Mouse (Mus musculus): ENCODE measurements around the gene Spata4. TPM values are rescaled to one million over a fixed set of nuclear protein-coding genes. Genes with fewer than 3 reads are reported as not detected.

The Spata4 gene
- not detected in 2 replicates for polyA plus RNA-seq (2015; fragmentation: Nextera tagmentation; extraction: Ambion mirVana)

DNA sequence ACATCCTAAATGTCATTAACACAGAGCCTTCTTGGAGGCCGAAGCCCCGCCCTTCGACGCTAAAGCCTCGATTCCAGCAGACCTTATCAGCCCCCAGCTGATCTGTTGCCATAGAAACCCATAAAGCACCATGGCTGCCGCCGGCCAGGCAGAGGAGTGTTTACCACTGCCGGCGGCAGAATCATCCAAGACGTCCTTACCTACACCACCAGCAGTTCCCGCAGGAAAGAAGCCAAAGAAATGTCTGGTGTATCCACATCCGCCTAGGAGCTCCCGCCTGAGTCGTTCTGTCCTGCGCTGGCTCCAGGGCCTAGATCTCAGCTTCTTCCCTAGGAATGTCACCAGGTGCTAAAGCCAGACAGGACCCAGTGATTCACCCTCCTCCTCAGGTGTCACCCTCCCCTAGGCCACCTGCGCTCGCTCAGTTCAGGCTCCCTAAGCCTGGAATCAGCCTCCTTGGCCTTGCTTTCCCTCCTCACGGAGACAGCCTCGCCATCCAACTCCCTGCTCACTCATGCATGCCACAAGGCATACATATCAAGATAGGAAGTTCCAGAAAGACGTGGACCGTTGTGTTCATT lies at the start of gene Spata4:
Gene Spata4 (plus strand): TSS at position 111 of the 581 bp plus-strand sequence.
- Histone ChIP-seq H3K4me1 (ENCODE audit: insufficient read depth, low read depth, low read length) (no peaks in the 10 kb centered on the region), H3K4me3 (ENCODE audit: low read depth, low read length) (0 out of 2 replicates have a peak within 1 kb of the TSS, but pooled peaks have one; percentile 8), H3K9me3 (ENCODE audit: low read length) (no peaks in the 10 kb centered on the region), H3K4me2 (replicated peaks; ENCODE audit: low read depth, low read length) (peak within 1 kb of the TSS; percentile 50), H3K27me3 (replicated peaks; ENCODE audit: insufficient read depth, low read length) (no peaks in the 10 kb centered on the region), H3K9ac (replicated peaks; ENCODE audit: low read depth) (no peak within 1 kb of the TSS), H3K27ac (ENCODE audit: low read length) (no peak within 1 kb of the TSS), H3K36me3 (ENCODE audit: insufficient read depth, low read length) (no peaks in the 10 kb centered on the region)
- ATAC-seq: peak; percentile 61
- TF ChIP-seq CTCF (IDR thresholded peaks at IDR 0.05) (no peak), EP300 (IDR thresholded peaks at IDR 0.05) (no peak)
- WGBS: 11% methylated on average over 21 of the region's 21 CpGs
- DNase-seq (ENCODE audit: low spot score): peak; percentile 58

DNA sequence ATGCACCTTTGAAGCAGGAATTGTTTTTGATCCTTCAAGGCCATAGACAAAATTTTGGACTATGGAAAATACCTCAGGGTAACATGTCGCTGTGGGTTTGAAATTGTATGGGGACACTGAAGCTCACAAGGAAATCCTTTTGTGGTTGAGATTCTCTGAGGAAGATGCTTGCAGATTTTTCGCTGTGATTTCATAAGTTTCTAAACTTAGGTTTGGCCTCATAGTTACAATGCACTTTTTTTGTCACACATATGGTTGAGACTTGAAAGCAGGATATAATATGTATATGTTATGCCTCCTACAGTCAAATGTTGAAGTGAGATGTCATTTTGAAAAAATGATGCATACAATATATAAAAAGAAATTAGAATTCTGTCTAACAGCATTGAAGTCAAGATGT lies 45.7 kb upstream of the Spata4 start:
- WGBS: 76% methylated on average over 2 of the region's 2 CpGs
- TF ChIP-seq CTCF (IDR thresholded peaks at IDR 0.05) (no peak), EP300 (IDR thresholded peaks at IDR 0.05) (no peak)
- Histone ChIP-seq H3K9ac (replicated peaks; ENCODE audit: low read depth) (no peak overlapping the region), H3K36me3 (ENCODE audit: insufficient read depth, low read length) (no peaks in the 10 kb centered on the region), H3K9me3 (ENCODE audit: low read length) (no peaks in the 10 kb centered on the region), H3K4me2 (replicated peaks; ENCODE audit: low read depth, low read length) (no peak overlapping the region), H3K27ac (ENCODE audit: low read length) (no peak overlapping the region), H3K4me1 (ENCODE audit: insufficient read depth, low read depth, low read length) (no peaks in the 10 kb centered on the region), H3K4me3 (ENCODE audit: low read depth, low read length) (no peak overlapping the region), H3K27me3 (replicated peaks; ENCODE audit: insufficient read depth, low read length) (no peaks in the 10 kb centered on the region)
- DNase-seq (ENCODE audit: low spot score) (no peak), ATAC-seq (no peak)

DNA sequence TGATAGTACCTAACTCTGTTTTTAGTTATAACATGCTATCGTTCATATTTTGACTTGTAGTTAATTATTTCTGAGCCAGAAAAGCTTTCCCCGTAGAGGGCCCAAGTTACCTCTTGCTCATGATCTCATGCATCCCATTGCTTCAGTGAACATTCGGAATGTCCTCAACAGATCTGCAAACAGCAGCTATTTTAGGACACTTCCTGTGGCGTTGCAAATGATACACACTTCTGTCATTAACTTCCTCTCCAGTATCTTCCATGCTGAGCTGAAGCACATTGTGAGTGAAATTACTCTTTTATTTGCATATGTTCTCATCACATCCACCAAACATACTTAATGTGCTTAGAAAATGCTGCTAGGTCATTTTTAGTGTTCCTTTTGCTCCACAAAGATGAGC lies 38.4 kb upstream of the Spata4 start:
- 27% methylated on average over 4 of the region's 4 CpGs for WGBS
- peak; percentile 18 for DNase-seq (ENCODE audit: low spot score)
- H3K9me3 ChIP-seq (ENCODE audit: low read length): no peaks in the 10 kb centered on the region

DNA sequence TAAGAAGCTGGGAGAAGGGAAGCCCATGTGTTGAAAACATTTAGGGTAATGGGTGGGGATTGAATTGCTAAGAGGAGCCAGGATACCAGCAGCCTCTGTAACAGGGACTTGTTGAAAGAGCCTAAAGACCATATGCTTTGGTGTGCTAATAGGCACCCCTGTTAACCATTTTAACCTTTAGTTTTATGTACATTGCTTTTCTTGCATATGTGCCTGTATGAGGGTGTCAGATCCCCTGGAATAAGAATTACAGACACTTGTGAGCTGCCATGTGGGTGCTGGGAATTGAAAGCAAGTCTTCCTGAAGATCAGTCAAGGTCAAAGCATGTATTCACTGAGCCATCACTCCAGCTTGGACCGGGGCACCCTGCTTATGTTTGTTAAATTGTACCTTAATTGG lies 35.4 kb upstream of the Spata4 start:
- WGBS: 68% methylated on average over 1 of the region's 1 CpGs
- ATAC-seq: no peak
- peaks cover 3% of the 10 kb centered on the region; the same call in 1 of the 2 replicates for H3K4me1 ChIP-seq (ENCODE audit: insufficient read depth, low read depth, low read length)

More for the DNA sequence above, 38.4 kb upstream of the Spata4 start:
- peak; percentile 46 for ATAC-seq
- no peak overlapping the region for H3K9ac ChIP-seq (replicated peaks; ENCODE audit: low read depth)
- no peak overlapping the region for H3K27ac ChIP-seq (ENCODE audit: low read length)
- TF ChIP-seq EP300 (IDR thresholded peaks at IDR 0.05): no peak
- TF ChIP-seq CTCF (IDR thresholded peaks at IDR 0.05): no peak
- H3K36me3 ChIP-seq (ENCODE audit: insufficient read depth, low read length): no peaks in the 10 kb centered on the region
- H3K4me3 ChIP-seq (ENCODE audit: low read depth, low read length): no peak overlapping the region
- H3K4me2 ChIP-seq (replicated peaks; ENCODE audit: low read depth, low read length): no peak overlapping the region
- no peaks in the 10 kb centered on the region for H3K27me3 ChIP-seq (replicated peaks; ENCODE audit: insufficient read depth, low read length)
- peaks cover 3% of the 10 kb centered on the region; the same call in 1 of the 2 replicates for H3K4me1 ChIP-seq (ENCODE audit: insufficient read depth, low read depth, low read length)

DNA sequence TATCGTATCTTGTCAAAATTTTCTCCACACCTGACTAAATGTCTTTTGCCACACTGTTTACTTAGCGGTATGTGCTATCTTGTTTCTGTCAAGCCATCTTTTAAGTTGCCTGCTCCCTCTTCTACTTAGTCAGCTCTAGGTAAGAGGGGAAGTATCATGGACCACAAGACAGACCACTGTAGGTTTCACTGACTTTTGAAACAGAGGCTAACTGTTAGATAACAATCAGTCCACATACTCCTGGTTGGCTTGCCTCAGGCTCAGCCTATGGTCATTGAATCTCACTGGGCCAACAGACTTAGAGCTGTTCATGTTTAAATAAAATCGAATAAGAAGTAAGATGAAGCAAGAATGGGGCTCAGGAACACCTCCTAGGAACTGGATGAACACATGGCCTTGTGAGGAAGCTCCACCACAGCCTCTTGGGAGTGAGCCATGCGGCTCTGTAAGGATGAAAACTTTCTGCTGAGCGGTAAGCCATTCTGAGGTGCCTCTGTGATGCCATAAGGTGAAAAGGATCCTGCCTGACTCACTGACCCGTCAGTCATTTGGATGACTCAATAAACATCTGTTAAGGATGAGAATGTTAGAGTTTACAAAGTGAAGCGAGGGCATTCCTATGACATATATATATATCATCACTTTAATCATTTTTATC lies 34.8 kb upstream of the Spata4 start:
- TF ChIP-seq EP300 (IDR thresholded peaks at IDR 0.05) (no peak), CTCF (IDR thresholded peaks at IDR 0.05) (no peak)
- Histone ChIP-seq H3K4me1 (ENCODE audit: insufficient read depth, low read depth, low read length) (peaks cover 3% of the 10 kb centered on the region; the same call in 1 of the 2 replicates), H3K4me2 (replicated peaks; ENCODE audit: low read depth, low read length) (no peak overlapping the region), H3K4me3 (ENCODE audit: low read depth, low read length) (no peak overlapping the region), H3K27me3 (replicated peaks; ENCODE audit: insufficient read depth, low read length) (no peaks in the 10 kb centered on the region), H3K27ac (ENCODE audit: low read length) (no peak overlapping the region), H3K36me3 (ENCODE audit: insufficient read depth, low read length) (no peaks in the 10 kb centered on the region), H3K9ac (replicated peaks; ENCODE audit: low read depth) (no peak overlapping the region), H3K9me3 (ENCODE audit: low read length) (no peaks in the 10 kb centered on the region)
- DNase-seq (ENCODE audit: low spot score) (no peak), ATAC-seq (no peak)
- 88% methylated on average over 7 of the region's 7 CpGs for WGBS

More for the DNA sequence above, 35.4 kb upstream of the Spata4 start:
- no peak for TF ChIP-seq CTCF (IDR thresholded peaks at IDR 0.05)
- no peak for TF ChIP-seq EP300 (IDR thresholded peaks at IDR 0.05)
- DNase-seq (ENCODE audit: low spot score): no peak
- Histone ChIP-seq H3K27me3 (replicated peaks; ENCODE audit: insufficient read depth, low read length) (no peaks in the 10 kb centered on the region), H3K4me2 (replicated peaks; ENCODE audit: low read depth, low read length) (no peak overlapping the region), H3K36me3 (ENCODE audit: insufficient read depth, low read length) (no peaks in the 10 kb centered on the region), H3K9me3 (ENCODE audit: low read length) (no peaks in the 10 kb centered on the region), H3K9ac (replicated peaks; ENCODE audit: low read depth) (no peak overlapping the region), H3K4me3 (ENCODE audit: low read depth, low read length) (no peak overlapping the region), H3K27ac (ENCODE audit: low read length) (no peak overlapping the region)

DNA sequence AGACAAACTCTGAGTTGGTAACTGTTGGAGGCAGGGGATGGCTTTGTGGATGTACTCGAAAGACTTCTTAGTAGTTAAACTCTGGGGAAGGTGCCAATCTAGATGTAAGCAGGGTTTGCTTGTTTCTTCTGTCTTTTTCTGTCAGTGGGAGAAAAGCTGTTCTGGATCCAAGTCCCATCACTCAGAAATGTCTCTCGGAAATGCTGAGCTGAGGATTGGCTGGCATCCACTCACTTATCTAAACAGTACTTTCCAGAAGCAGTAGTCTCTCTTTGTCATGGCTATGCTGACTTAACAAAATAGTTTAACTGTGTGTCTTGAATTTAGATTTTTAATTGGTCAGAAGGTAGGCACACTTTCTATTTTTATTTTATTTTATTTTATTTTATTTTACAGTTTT lies 33.4 kb upstream of the Spata4 start:
- Histone ChIP-seq H3K4me1 (ENCODE audit: insufficient read depth, low read depth, low read length) (no peaks in the 10 kb centered on the region), H3K4me2 (replicated peaks; ENCODE audit: low read depth, low read length) (no peak overlapping the region), H3K9ac (replicated peaks; ENCODE audit: low read depth) (no peak overlapping the region), H3K27ac (ENCODE audit: low read length) (no peak overlapping the region), H3K27me3 (replicated peaks; ENCODE audit: insufficient read depth, low read length) (no peaks in the 10 kb centered on the region), H3K4me3 (ENCODE audit: low read depth, low read length) (no peak overlapping the region), H3K36me3 (ENCODE audit: insufficient read depth, low read length) (no peaks in the 10 kb centered on the region), H3K9me3 (ENCODE audit: low read length) (no peaks in the 10 kb centered on the region)
- no peak for TF ChIP-seq CTCF (IDR thresholded peaks at IDR 0.05)
- TF ChIP-seq EP300 (IDR thresholded peaks at IDR 0.05): no peak
- ATAC-seq (no peak), DNase-seq (ENCODE audit: low spot score) (peak; percentile 22)
- WGBS: 30% methylated on average over 2 of the region's 2 CpGs
